Mouse (Mus musculus): Measurements from ENCODE around the gene Ephb1. TPM values are rescaled to one million over a fixed set of nuclear protein-coding genes. Genes with fewer than 3 reads are reported as not detected.

Ephb1 gene
- polyA plus RNA-seq, 1 experiment = 20.5 TPM

- DNase-seq (ENCODE audit: extremely low spot score in 1 of 2, low spot score in 1 of 2) = no peak
Observed at GRCm38 (mm10) chr9:102080934-102081333, 273.6 kb downstream of the Ephb1 start.

DNA sequence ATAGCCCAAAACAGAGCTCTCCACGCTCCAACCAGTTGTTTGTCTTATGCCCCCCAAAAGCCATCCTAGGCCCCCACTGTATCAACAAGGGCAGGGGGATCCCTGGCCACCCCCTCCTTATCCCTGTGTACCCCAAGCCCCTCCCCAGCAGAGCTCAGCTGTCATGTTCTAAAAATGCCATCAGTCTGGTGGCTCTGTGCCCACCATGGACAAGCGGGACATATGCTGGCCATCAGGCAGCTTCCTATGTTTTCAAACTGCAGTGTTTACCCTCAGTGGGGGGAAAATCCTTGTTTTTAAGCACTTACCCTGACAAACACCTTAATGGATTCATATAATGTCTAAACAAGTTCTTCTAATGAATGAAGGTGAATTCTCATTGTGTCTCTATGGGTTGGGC is 275.3 kb downstream of the Ephb1 start:
- no peak for DNase-seq (ENCODE audit: extremely low spot score in 1 of 2, low spot score in 1 of 2)

GRCm38 (mm10) chr9:102078238-102078637 is 276.3 kb downstream of the Ephb1 start:
- DNase-seq (ENCODE audit: extremely low spot score in 1 of 2, low spot score in 1 of 2) = peak in 1 of 2 experiments; percentile 26

DNA sequence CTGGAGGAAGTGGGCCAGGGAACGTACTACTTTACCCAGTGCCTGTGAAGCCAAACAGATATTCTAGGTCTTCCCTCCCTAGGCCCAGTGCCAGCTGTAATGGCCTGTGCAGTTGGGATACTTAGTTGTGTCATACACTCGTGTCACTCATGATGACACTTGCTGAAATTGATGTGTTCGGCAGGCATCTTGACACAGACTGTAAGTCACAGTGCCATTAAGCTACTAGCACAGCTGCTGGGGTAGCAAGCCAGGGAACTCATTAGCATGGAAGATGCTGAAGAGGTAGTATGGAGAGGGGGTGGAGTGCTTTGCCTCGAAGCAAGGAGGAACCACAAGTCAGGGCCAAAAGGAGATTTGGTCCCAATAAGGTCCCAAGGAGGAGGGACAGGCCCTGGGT is 279.0 kb downstream of the Ephb1 start:
- no peak for DNase-seq (ENCODE audit: extremely low spot score in 1 of 2, low spot score in 1 of 2)

DNA sequence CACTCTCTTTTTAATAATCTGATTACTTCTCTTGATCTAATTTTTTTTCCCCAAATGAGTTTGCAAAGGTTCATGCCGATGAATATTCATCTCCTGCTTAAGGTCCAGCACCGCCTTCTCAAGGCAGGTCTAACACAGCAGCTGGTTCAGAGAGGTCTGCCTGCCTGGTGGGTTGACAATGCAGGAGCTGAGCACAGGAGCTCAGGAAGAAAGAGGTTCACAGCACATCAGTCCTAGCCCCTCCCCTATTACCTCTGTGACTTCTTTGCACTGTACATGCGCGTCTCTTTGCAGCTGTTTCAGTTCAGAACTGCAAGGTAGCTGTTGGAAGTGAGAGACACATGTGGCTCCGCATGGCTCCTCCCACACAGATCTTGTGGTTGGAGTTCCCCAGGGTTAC is 281.1 kb downstream of the Ephb1 start:
- DNase-seq (ENCODE audit: extremely low spot score in 1 of 2, low spot score in 1 of 2) = no peak

DNA sequence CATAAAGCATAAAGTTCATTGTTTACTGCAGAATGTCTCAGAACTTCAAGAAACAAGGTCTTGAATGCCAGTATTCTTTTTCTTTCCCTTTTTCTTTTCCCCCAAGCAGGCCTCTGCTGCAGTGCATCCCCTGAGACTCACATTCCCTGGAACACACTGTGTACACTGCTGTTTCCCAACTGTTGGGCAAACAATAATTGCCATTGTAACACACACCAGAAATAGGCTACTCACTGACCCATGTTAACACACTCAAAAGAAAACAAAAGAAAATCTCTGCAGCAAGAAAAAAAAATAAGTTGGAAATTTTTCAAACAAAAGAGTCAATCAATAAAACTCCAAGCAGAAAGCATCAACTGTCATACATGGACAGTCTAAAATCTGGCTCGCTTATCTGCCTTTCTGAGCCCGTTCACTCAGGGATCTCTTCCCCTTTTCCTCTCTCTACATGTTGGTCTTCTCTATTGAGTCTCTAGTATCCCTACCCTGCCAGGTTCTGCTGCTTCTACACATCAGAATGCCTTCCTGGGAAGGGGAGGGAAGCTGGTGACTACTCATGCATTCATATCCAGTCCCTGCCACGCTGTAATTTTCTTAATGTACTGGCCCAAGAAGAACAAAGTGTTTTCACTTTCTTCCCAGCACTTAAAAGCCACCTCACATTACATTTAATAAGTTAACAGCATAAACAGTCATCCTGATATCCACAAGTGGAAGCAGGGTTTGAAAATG is 285.2 kb downstream of the Ephb1 start:
- DNase-seq (ENCODE audit: extremely low spot score in 1 of 2, low spot score in 1 of 2) = no peak

- DNase-seq (ENCODE audit: extremely low spot score in 1 of 2, low spot score in 1 of 2) = no peak
Observed at GRCm38 (mm10) chr9:102066601-102067000, 287.9 kb downstream of the Ephb1 start.

DNA sequence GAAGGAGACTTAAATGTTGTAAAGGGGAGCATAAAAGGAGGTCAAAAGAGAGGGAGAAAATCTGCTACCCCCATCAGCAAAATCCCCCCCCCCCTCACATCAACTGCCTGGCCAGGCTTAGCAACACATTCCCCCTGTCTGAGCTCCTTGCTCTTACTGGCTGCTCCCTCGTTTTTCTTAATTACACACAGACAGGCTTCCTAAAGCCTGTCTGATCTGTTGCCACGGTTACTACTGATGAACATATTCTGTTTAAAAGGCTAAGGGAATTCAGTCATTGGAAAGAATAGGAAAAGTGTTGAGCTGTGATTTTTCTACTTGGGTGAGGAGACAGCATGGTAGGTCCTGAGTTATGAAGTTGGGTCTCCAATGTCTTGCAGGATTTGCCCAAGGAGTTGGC is 308.6 kb downstream of the Ephb1 start:
- DNase-seq (ENCODE audit: extremely low spot score in 1 of 2, low spot score in 1 of 2) = peak in 1 of 2 experiments; percentile 15

- DNase-seq (ENCODE audit: extremely low spot score in 1 of 2, low spot score in 1 of 2) = no peak
Observed at GRCm38 (mm10) chr9:102045111-102045861, 309.2 kb downstream of the Ephb1 start.

- DNase-seq (ENCODE audit: extremely low spot score in 1 of 2, low spot score in 1 of 2) = peak in 1 of 2 experiments; percentile 18
Observed at GRCm38 (mm10) chr9:102039011-102039733, 315.3 kb downstream of the Ephb1 start.

DNA sequence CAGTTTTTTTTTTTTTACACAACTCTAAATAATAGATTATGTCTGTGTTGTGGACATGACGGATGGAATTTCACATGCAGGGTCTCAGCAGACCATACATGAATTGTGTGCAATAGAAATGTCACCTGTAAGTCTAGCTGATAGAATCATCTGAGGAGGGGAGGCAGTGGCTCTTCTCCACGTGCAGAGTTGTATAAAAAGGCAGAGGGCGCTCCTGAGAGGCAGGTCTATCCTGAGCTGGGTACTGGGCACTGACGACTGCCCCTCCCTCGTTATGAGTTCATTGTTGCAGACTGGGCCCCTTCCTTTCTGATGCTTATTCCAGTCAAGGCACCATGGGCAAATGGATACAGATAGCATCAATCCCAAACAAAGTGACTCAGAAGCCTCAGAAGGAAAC is 318.4 kb downstream of the Ephb1 start:
- no peak for DNase-seq (ENCODE audit: extremely low spot score in 1 of 2, low spot score in 1 of 2)

- DNase-seq (ENCODE audit: extremely low spot score in 1 of 2, low spot score in 1 of 2) = no peak
Observed at GRCm38 (mm10) chr9:102033231-102033630, 321.3 kb downstream of the Ephb1 start.

GRCm38 (mm10) chr9:102032376-102032775 is 322.1 kb downstream of the Ephb1 start:
- DNase-seq (ENCODE audit: extremely low spot score in 1 of 2, low spot score in 1 of 2) = no peak

- no peak for DNase-seq (ENCODE audit: extremely low spot score in 1 of 2, low spot score in 1 of 2)
Observed at GRCm38 (mm10) chr9:102029661-102030060, 324.8 kb downstream of the Ephb1 start.

- no peak for DNase-seq (ENCODE audit: extremely low spot score in 1 of 2, low spot score in 1 of 2)
Observed at GRCm38 (mm10) chr9:102026136-102026535, 328.4 kb downstream of the Ephb1 start.

DNA sequence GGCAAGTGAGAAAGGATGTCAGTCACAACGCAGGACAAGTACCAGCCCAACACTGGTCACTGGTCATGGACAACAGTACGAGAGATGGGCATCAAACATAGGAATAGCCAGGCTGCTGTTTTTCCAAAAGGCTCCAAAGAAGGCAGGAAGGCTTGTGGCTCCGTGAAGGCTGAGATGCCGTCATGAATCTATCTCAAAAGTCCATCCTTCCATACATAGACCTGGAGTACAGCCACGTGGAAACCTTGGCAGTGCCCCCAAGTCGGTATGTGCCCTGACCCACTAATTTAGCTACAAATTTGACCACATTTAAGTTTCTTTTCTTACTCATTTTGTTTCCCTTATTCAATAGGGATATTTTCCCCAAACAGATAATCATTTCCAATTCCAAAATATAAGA is 329.4 kb downstream of the Ephb1 start:
- no peak for DNase-seq (ENCODE audit: extremely low spot score in 1 of 2, low spot score in 1 of 2)

DNA sequence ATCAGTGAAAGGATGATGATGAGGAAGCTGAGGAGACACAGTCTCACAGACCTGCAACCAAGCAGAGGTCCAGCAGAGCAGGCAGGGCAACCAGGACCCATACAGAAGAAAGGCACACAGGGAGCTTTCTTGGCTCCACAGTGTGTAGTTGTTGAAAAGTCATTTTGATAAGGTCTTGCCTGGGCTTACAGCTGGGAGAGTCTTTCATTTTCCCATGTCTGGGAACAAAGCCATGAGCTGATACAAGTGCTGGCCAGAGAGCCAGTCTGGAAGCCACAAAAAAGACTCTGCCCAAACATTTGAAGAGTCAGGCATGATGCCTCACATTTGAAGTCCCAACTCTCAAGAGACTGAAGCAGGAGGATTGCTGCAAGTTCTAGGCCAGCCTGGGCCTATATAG is 339.0 kb downstream of the Ephb1 start:
- DNase-seq (ENCODE audit: extremely low spot score in 1 of 2, low spot score in 1 of 2) = no peak

DNA sequence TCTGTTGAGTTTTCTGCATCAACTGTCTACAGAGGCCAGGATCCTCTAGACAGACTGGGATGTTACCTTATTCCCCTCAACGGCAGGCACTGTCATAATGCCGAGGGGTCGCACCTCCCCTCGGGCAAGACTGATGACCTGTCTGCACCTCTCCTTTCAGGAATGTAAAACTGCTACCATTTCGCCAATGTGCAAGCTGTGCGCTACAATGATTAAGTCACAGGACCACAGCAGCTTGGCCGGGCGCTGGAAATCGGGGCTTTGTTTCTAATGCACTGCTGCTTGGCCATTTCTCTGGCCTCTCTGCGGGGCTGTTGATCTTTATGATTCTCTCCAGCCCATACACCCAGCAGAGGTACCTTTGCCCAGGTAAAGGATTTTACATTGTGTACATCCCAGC is 346.8 kb downstream of the Ephb1 start:
- no peak for DNase-seq (ENCODE audit: extremely low spot score in 1 of 2, low spot score in 1 of 2)

DNA sequence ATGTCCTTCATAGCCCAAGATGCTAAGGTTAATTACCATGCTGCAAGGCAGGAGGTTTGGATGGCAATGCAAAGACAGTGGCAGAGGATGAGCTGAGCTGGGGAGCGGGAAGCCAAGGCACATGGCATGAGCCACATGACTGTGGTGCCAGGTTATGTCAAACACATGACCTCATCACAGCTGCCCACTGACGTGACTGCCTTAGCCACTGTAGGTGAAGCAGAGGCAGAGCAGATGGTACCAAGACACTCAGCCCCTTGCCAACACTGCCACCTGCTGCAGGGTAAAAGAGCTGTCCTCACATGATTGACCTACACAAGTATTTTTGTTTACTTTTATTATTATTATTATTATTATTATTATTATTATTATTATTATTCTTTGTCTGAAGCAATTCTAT is 348.0 kb downstream of the Ephb1 start:
- peak in 1 of 2 experiments; percentile 22 for DNase-seq (ENCODE audit: extremely low spot score in 1 of 2, low spot score in 1 of 2)

DNA sequence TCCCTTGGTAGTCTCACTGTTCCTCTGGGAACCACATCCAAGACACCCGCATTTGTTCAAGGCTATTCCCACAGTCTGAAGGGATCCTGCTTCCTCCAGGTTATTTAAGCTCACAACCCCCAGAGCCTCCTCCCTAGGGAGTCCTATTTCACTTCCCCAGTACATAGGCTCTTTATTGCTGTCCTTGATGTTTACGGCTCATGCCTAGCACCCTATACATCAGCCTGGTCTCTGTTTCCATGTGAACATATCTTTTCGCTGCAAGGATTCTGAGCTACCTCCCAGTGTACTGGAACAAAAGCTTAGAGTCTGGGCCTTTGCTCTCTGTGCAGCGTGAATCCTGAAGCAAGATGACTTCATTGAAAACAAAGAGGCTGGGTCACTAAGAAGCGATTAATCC is 351.6 kb downstream of the Ephb1 start:
- DNase-seq (ENCODE audit: extremely low spot score in 1 of 2, low spot score in 1 of 2) = no peak

GRCm38 (mm10) chr9:102002186-102002585 is 352.3 kb downstream of the Ephb1 start:
- DNase-seq (ENCODE audit: extremely low spot score in 1 of 2, low spot score in 1 of 2) = no peak
